15 mouse cellular contexts compared by ENCODE assay signal in the genomic region with DNA sequence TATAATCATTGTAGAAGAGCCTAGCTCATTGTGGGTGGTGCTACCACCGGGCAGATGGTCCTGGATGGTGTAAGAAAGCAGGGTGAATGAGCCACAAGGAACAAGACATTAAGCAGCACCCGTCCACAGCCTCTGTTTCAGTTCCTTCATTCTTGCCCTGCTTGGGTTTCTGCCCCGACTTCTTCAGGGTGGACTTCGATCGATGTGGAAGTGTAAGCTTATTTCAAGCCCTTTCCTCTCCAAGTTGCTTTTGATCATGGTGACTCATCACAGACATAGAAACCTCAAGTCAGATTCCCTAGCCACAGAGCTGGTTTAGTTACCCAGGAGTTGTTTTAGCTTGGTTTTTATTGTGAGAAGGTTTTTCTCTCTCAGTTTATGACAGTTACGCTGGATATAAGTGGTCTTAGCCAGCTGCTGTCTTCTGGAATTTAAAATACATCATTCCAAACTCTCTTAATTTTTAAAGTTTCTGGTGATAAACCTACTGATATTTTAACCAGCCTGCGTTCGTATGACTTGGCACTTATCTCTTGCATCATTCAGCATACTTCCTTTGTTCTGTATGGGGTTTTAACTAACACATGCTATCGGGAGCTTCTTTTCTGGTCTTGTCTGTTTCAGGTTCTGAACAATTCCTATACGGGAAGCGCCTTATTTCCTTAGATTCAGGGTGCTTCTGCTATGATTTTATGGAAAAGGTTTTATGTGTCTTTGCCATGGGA.
"Had no signal": no experiment of that assay in that cellular context is flagged by ENCODE, and none has a peak within 500 bp of the region (broad histone marks: within the 10 kb centered on the region; RNA-seq: fewer than 3 reads in every experiment).

No protein-coding gene starts in this region.

- H3K4me3 ChIP-seq: kidney, embryonic 15.5 days; layer of hippocampus, adult 2 months; limb, embryonic 13.5 days; midbrain, embryonic 10.5 days; neural tube, embryonic 12.5 days; stomach, embryonic 15.5 days had no signal

- H3K27me3 ChIP-seq: kidney, embryonic 15.5 days; limb, embryonic 13.5 days; neural tube, embryonic 12.5 days; stomach, embryonic 15.5 days had no signal

- DNase-seq: kidney, adult 2 months; kidney, postnatal 4 days; left cerebral cortex, postnatal 4 days; lung, adult 18-20 months; midbrain, embryonic 14.5 days; retina, postnatal 1 day; right cerebral cortex, postnatal 14 days; thymus, adult 2 months; thymus, postnatal 25 days had no signal

- H3K36me3 ChIP-seq: kidney, embryonic 15.5 days; limb, embryonic 13.5 days; midbrain, embryonic 10.5 days; neural tube, embryonic 12.5 days; stomach, embryonic 15.5 days had no signal

- H3K4me2 ChIP-seq: kidney, embryonic 15.5 days; limb, embryonic 13.5 days; neural tube, embryonic 12.5 days; stomach, embryonic 15.5 days had no signal
